Mouse (Mus musculus) forebrain, embryonic 16.5 days (tissue): ENCODE measurements at regions not wholly inside any gene's neighbourhood (a gene's known extent, or its start where the extent isn't known, plus 50 kb on each side); places are given as distances from the start of the nearest gene placed in this dataset.

ENCODE experiments used
- ATAC-seq: fragments of 200-750 bp; cut with Nextera tagmentation; 2 replicates; pipeline ENCODE4 v1.8.0; 2017; ENCODE audit warnings: mild to moderate bottlenecking, moderate library complexity
- H3K27ac ChIP-seq: fragments of 300-500 bp; sonication (generic); 2 replicates; pipeline ENCODE4 v1.5.1; 2014; ENCODE audit warnings: low read length, control low read depth
- H3K27me3 ChIP-seq: fragments of 300-500 bp; sonication (generic); replicated peaks from 2 replicates; pipeline ENCODE4 v1.6.1; 2014; ENCODE audit warnings: low read length; ENCODE audit not compliant: control insufficient read depth, insufficient read depth
- H3K36me3 ChIP-seq: fragments of 300-500 bp; sonication (generic); 2 replicates; pipeline ENCODE4 v1.6.1; 2014; ENCODE audit not compliant: control insufficient read depth, insufficient read depth
- H3K4me1 ChIP-seq: fragments of 300-500 bp; sonication (generic); replicated peaks from 2 replicates; pipeline ENCODE4 v1.6.1; 2014; ENCODE audit warnings: low read length; ENCODE audit not compliant: control insufficient read depth, insufficient read depth
- H3K4me2 ChIP-seq: fragments of 300-500 bp; sonication (generic); 2 replicates; pipeline ENCODE4 v1.6.1; 2014; ENCODE audit warnings: mild to moderate bottlenecking, low read length, control low read depth
- H3K4me3 ChIP-seq: fragments of 300-500 bp; sonication (generic); replicated peaks from 2 replicates; pipeline ENCODE4 v1.5.1; 2014; ENCODE audit warnings: mild to moderate bottlenecking, low read length, control low read depth
- H3K9ac ChIP-seq: fragments of 300-500 bp; sonication (generic); replicated peaks from 2 replicates; pipeline ENCODE4 v1.6.1; 2014; ENCODE audit warnings: low read depth, low read length, control low read depth
- H3K9me3 ChIP-seq: fragments of 300-500 bp; sonication (generic); 2 replicates; pipeline ENCODE4 v1.6.1; 2016; ENCODE audit warnings: low read length; ENCODE audit not compliant: control insufficient read depth
- WGBS: fragments of 180-500 bp; shearing (Covaris S2); extraction: QIAGEN DNeasy Blood & Tissue Kit; methylation state at CpG from one replicate; pipeline ENCODE4 v1.1.7; 2014; 5-methylcytosine and 5-hydroxymethylcytosine counted together

DNA sequence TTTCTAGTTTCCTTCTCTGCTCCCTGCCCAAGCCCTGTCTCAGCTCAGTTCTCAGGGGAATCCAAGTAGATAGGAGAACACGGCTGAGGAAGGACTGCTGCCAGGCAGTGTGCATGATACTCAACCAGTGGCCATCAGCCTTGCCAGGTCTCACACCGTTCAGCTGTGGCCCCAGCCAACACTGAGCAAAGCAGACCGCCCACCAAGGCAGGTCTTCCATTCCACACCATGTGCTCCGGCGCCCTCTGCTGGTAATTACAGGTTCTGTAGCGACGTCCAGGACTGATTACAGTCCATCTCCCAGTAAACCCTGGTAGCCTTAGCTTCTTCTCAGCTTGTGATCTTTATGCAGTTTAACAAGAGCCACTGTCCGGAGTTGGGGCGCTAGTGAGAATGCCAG is 144.5 kb downstream of the Tfcp2l1 start:
- Histone ChIP-seq H3K4me1 (peaks cover 18% of the 10 kb centered on the region), H3K36me3 (no peaks in the 10 kb centered on the region), H3K9ac (no peak overlapping the region), H3K4me2 (no peak overlapping the region), H3K9me3 (no peaks in the 10 kb centered on the region), H3K27me3 (no peaks in the 10 kb centered on the region), H3K4me3 (no peak overlapping the region), H3K27ac (no peak overlapping the region)
- no peak for ATAC-seq
- WGBS, result 13% methylated on average over 9 of the region's 9 CpGs

DNA sequence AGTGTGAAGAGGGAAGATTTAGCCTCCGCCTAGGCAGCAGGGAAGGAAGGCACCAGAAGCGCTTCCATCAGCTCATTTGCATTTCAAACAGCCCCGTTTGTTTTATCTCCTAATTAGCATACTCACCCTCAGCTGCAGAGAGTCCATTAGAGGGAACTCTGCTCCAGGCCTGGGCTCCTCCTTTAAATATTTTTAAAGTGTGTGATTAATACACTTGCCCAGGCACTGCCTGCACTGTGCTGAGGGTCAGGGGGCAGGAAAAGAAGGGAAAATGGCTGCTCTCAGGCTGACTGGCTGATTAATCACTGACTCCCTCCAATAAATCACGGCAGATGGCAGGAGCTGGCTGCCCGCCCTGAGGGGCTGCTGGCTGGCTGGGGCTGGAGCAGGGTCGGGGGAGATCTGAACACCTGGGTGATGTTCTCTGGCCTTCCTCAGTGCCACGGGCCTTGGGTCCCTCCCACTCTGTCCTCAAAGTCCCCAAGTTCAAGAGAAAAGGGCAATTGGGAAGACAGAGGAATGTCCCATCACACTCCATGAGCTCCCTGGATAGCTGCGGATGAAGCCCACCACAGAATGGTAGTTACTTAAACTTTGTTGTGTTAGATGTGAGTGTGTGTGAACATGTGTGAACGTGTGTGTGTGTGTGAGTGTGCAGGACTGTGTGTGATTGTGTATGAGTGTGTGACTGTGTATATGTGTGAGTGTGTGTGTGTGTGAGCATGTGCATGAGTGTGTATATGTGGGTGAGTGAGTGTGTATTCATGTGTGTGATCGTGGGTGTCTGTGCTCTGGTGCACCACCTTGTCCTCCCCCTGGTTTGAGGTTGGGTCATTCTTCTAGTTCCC is 149.1 kb downstream of the Tfcp2l1 start:
- H3K9me3 ChIP-seq, result no peaks in the 10 kb centered on the region
- ATAC-seq, result peak; percentile 82
- H3K4me1 ChIP-seq, result peaks cover 18% of the 10 kb centered on the region
- H3K4me2 ChIP-seq, result peak overlapping the region; percentile 28
- peak overlapping the region; percentile 84 for H3K27ac ChIP-seq
- no peaks in the 10 kb centered on the region for H3K27me3 ChIP-seq
- H3K9ac ChIP-seq, result peak overlapping the region; percentile 29
- WGBS, result 21% methylated on average over 10 of the region's 10 CpGs
- H3K4me3 ChIP-seq, result no peak overlapping the region
- no peaks in the 10 kb centered on the region for H3K36me3 ChIP-seq
